Mouse (Mus musculus) stomach, postnatal 0 days (tissue): ENCODE measurements around the gene Gpbar1. TPM values are rescaled to one million over a fixed set of nuclear protein-coding genes. Genes with fewer than 3 reads are reported as not detected.

Experiments
- ATAC-seq: fragments of 200-750 bp; cut with Nextera tagmentation; 2 replicates; pipeline ENCODE4 v1.8.0; 2017; ENCODE audit not compliant: low FRiP score, low TSS enrichment
- DNase-seq: peaks from one replicate; pipeline ENCODE4 v3.0.0-alpha.2; 2016; ENCODE audit warnings: low spot score
- H3K27ac ChIP-seq: fragments of 300-500 bp; sonication (generic); replicated peaks from 2 replicates; pipeline ENCODE4 v1.5.1; 2014; ENCODE audit warnings: mild to moderate bottlenecking, control low read depth
- H3K27me3 ChIP-seq: fragments of 300-500 bp; sonication (generic); 2 replicates; pipeline ENCODE4 v1.6.1; 2014; ENCODE audit warnings: low read length; ENCODE audit not compliant: control insufficient read depth, insufficient read depth
- H3K36me3 ChIP-seq: fragments of 300-500 bp; sonication (generic); 2 replicates; pipeline ENCODE4 v1.6.1; 2014; ENCODE audit warnings: low read length, mixed read lengths; ENCODE audit not compliant: control insufficient read depth, insufficient read depth
- H3K4me1 ChIP-seq: fragments of 300-500 bp; sonication (generic); replicated peaks from 2 replicates; pipeline ENCODE4 v1.6.1; 2014; ENCODE audit warnings: antibody characterized with exemption; ENCODE audit not compliant: control insufficient read depth, insufficient read depth
- H3K4me2 ChIP-seq: fragments of 300-500 bp; sonication (generic); replicated peaks from 2 replicates; pipeline ENCODE4 v1.6.1; 2014; ENCODE audit warnings: low read depth, mild to moderate bottlenecking, control low read depth, moderate library complexity
- H3K4me3 ChIP-seq: fragments of 300-500 bp; sonication (generic); 2 replicates; pipeline ENCODE4 v1.5.1; 2014; ENCODE audit warnings: low read depth, low read length, control low read depth
- H3K9ac ChIP-seq: fragments of 300-500 bp; sonication (generic); 2 replicates; pipeline ENCODE4 v1.6.1; 2014; ENCODE audit warnings: mild to moderate bottlenecking, low read length, control low read depth, mixed read lengths
- H3K9me3 ChIP-seq: fragments of 300-500 bp; sonication (generic); 2 replicates; pipeline ENCODE4 v1.6.1; 2016; ENCODE audit warnings: low read length; ENCODE audit not compliant: control insufficient read depth
- CTCF ChIP-seq: IDR thresholded peaks from 2 replicates; pipeline ENCODE4 v1.5.1; 2016; ENCODE audit warnings: antibody characterized with exemption, low read depth, mild to moderate bottlenecking, moderate library complexity
- EP300 ChIP-seq: optimal IDR thresholded peaks from 2 replicates; pipeline ENCODE3; 2016; ENCODE audit warnings: antibody characterized with exemption
- WGBS: fragments of 180-500 bp; shearing (Covaris S2); extraction: QIAGEN DNeasy Blood & Tissue Kit; methylation state at CpG from one replicate; pipeline ENCODE4 v1.1.7; 2014; 5-methylcytosine and 5-hydroxymethylcytosine counted together
- polyA plus RNA-seq: library from polyadenylated mRNA; unstranded; fragments of >200 nt; fragmentation: Nextera tagmentation; extraction: Ambion mirVana; gene quantifications from 2 replicates; pipeline ENCODE4 v1.2.1, GENCODE M21; 2015

The Gpbar1 gene
- 0.51 and 0.63 TPM in 2 replicates for polyA plus RNA-seq

DNA sequence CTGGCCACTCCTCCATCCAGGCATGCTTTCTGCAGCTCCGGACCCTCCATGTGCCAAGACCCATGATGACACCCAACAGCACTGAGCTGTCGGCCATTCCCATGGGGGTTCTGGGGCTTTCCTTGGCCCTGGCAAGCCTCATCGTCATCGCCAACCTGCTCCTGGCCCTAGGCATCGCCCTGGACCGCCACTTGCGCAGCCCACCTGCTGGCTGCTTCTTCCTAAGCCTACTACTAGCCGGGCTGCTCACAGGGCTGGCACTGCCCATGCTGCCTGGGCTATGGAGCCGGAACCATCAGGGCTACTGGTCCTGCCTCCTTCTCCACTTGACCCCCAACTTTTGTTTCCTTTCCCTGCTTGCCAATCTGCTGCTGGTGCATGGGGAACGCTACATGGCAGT, at the start of gene Gpbar1:
Gene Gpbar1, plus strand, starts transcription at position 13 of the 400 bp plus-strand sequence.
- no peak within 1 kb of the TSS for H3K27ac ChIP-seq
- DNase-seq = no peak
- no peaks in the 10 kb centered on the region for H3K9me3 ChIP-seq
- no peaks in the 10 kb centered on the region for H3K27me3 ChIP-seq
- no peaks in the 10 kb centered on the region for H3K4me1 ChIP-seq
- H3K9ac ChIP-seq = no peak within 1 kb of the TSS
- peaks cover 21% of the 10 kb centered on the region for H3K36me3 ChIP-seq
- H3K4me2 ChIP-seq = no peak within 1 kb of the TSS
- 89% methylated on average over 10 of the region's 10 CpGs for WGBS
- TF ChIP-seq CTCF (no peak), EP300 (no peak)
- H3K4me3 ChIP-seq = no peak within 1 kb of the TSS
- no peak for ATAC-seq

DNA sequence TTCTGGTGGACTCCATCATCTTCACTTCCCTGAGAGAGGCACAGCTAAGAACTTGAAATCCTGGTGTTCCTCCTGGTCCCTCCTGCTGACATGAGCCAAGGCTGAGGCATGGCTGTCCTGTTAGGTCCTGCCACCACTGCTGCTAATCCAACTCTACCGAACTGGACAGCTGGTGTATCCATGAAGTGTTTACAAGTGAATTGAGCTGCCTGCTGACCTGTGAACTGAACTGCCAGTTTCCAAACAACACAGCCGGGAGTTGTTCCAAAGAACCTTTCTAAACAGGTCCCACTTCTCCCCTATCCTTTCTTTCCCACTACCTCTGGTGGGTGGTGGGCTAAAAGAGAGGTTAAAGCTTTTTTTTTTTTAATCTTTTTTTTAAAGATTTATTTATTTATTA, 48.4 kb upstream of the Gpbar1 start:
- Histone ChIP-seq H3K9me3 (no peaks in the 10 kb centered on the region), H3K4me3 (no peak overlapping the region), H3K27me3 (no peaks in the 10 kb centered on the region), H3K4me1 (no peaks in the 10 kb centered on the region), H3K4me2 (no peak overlapping the region), H3K36me3 (no peaks in the 10 kb centered on the region), H3K27ac (no peak overlapping the region), H3K9ac (no peak overlapping the region)
- WGBS = 32% methylated on average over 2 of the region's 2 CpGs
- no peak for ATAC-seq
- no peak for TF ChIP-seq EP300
- no peak for TF ChIP-seq CTCF
- no peak for DNase-seq

DNA sequence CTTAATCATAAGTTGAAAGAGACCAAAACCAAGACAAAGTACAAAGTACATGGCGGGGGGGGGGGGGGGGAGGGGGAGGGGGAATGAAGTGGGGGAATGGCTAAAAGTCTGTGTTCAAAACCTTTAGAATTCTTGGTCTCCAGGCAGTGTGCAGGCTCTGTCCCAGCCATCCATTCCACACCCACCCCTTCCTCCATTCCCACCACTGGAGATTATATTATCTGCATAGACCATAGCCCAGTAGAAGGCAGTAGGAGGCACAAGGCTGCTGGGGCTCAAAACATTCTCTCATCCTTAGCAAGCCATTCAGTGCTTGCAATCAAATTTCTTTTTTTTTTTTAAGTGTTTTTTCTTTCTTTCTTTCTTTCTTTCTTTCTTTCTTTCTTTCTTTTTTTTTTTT, 47.4 kb upstream of the Gpbar1 start:
- Histone ChIP-seq H3K4me1 (no peaks in the 10 kb centered on the region), H3K36me3 (no peaks in the 10 kb centered on the region), H3K4me3 (no peak overlapping the region), H3K4me2 (no peak overlapping the region), H3K9me3 (no peaks in the 10 kb centered on the region), H3K9ac (no peak overlapping the region), H3K27me3 (no peaks in the 10 kb centered on the region), H3K27ac (no peak overlapping the region)
- ATAC-seq (no peak), DNase-seq (no peak)
- no CpG with 5 or more reads among the region's 1 CpGs for WGBS
- TF ChIP-seq EP300 (no peak), CTCF (no peak)

DNA sequence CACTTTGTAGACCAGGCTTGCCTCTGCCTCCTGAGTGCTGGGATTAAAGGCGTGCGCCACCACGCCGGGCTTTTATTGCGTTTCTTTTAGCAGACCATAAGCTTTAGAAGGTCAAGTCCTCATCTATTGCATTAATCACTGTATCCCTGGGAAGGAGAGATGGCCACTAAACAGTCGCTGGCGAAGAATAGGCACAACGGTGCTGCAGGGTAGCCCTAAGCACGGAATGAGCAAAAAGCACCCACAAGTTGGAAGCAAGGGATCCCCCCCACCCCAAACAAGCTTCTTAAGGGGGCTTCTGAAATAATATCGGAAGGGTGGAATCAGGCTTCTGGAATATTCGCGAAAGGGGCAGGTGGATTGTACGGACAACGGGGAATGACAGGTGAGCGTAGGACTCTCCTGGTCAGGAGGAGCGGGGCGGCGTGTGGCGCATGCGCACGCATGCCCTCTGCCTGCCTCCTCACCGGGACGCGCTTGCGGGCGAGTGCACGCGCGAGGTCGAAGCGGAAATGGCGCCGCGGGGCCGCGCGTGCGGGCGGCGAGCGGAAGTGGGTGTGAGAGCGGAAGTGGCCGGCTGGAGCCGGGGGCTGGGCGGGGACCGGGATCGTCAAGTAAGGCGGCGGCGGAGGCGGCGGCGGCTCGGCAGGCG, 42.3 kb upstream of the Gpbar1 start, which contains the start of gene Arpc2:
Gene Arpc2, plus strand, starts transcription at position 147 of the 652 bp plus-strand sequence.
- Histone ChIP-seq H3K9me3 (no peaks in the 10 kb centered on the region), H3K36me3 (no peaks in the 10 kb centered on the region), H3K4me1 (0 out of 2 replicates have a peak, but pooled peaks cover 7% of the 10 kb centered on the region), H3K4me3 (peak within 1 kb of the TSS; percentile 99), H3K27ac (peak within 1 kb of the TSS; percentile 98), H3K9ac (peak within 1 kb of the TSS; percentile 98), H3K27me3 (no peaks in the 10 kb centered on the region), H3K4me2 (peak within 1 kb of the TSS; percentile 79)
- under 1% methylated on average over 47 of the region's 55 CpGs for WGBS
- TF ChIP-seq EP300 = no peak
- no peak for TF ChIP-seq CTCF
- DNase-seq = peak; percentile 99
- peak; percentile 90 for ATAC-seq

DNA sequence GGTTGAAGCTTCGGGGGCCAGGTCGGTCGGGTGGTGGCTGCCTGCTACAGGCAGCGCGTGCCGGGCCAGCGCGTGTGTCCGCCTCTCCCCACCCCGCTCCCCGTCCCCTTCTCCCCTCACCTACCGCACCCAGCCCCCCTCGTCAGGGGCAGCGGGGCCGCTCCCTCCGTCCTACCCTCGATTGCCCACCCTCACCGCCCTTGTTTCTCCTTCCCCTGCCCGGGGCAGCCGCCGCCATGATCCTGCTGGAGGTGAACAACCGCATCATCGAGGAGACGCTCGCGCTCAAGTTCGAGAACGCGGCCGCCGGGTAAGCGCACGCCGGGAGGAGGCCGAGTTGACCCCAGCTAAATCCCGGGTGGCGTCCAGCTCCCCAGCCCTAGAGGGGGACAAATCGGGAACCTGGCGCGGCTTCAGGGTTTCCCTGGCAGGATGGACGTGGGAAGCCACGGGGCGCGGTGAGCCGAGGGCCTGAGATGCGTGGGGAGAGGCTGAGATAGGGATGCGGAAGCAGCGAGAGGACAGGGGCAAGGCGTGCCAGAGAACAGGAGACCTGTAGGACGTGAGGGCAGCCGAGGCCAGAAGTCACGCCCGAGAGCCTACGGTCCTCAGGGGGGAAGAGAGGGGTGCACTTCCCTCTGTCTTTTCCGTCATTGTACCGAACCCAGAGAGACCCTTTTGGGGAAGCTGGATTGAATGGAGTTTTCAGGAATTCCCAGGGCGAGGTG, 41.6 kb upstream of the Gpbar1 start:
- no peaks in the 10 kb centered on the region for H3K9me3 ChIP-seq
- TF ChIP-seq EP300 = no peak
- no peak for TF ChIP-seq CTCF
- H3K4me3 ChIP-seq = peak overlapping the region; percentile 99
- DNase-seq (peak; percentile 75), ATAC-seq (peak; percentile 62)
- H3K4me1 ChIP-seq = 0 out of 2 replicates have a peak, but pooled peaks cover 7% of the 10 kb centered on the region
- H3K27me3 ChIP-seq = no peaks in the 10 kb centered on the region
- H3K4me2 ChIP-seq = peak overlapping the region; percentile 77
- peak overlapping the region; percentile 98 for H3K27ac ChIP-seq
- peak overlapping the region; percentile 98 for H3K9ac ChIP-seq
- no peaks in the 10 kb centered on the region for H3K36me3 ChIP-seq
- WGBS = under 1% methylated on average over 44 of the region's 57 CpGs

DNA sequence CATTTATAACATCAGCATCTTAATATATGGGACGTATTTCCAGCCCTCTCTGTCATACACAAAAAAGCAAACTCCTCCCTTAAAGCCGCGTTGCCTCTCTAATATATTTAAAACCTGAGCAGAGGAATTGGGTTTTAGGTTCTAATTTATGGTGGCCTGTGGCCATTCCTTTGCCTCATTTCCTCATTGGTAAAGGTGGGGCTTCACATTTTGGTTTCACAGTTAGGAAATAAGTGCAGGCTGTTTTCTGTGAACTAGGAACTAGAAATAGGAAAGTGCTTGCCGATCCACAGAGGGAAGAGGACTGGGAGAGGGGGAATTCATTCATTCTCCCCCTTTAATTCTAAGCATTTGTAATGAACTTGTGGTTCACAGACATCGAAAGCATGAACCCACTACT, 40.7 kb upstream of the Gpbar1 start:
- no peaks in the 10 kb centered on the region for H3K9me3 ChIP-seq
- H3K27me3 ChIP-seq = no peaks in the 10 kb centered on the region
- H3K36me3 ChIP-seq = no peaks in the 10 kb centered on the region
- peak overlapping the region; percentile 99 for H3K4me3 ChIP-seq
- TF ChIP-seq CTCF (no peak), EP300 (no peak)
- WGBS = 16% methylated on average over 5 of the region's 5 CpGs
- peak overlapping the region; percentile 98 for H3K9ac ChIP-seq
- peak overlapping the region; percentile 98 for H3K27ac ChIP-seq
- H3K4me2 ChIP-seq = peak overlapping the region; percentile 77
- 0 out of 2 replicates have a peak, but pooled peaks cover 7% of the 10 kb centered on the region for H3K4me1 ChIP-seq
- ATAC-seq (no peak), DNase-seq (no peak)
